Comparison of ENCODE assay signal across 24 mouse cellular contexts in the genomic region with DNA sequence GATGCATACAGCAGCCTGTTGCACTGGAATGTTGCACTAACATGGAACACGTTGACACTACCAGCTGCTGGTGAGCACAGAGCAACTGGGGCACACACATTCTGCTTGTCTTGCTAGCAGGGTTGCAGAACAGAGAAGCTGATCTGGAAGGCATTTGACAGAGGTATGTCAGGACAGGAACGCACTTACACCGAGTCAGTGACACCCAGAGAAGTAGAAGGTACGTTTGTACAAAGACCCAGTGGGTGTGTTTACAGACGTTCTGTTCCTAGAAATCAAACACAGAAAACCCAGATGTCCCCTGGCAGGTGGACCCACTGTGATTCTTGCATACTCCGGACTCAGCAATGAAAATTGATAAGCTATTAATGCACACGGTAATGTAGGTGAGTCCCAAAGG.
DNase-seq lines count a peak whose midpoint lies in the region; ATAC-seq lines count a peak whose summit lies in the region.
"Had no signal": no experiment of that assay in that cellular context is flagged by ENCODE, and none has a peak within 500 bp of the region (broad histone marks: within the 10 kb centered on the region; RNA-seq: fewer than 3 reads in every experiment).

No protein-coding gene starts in this region.

- H3K27ac ChIP-seq in liver, embryonic 11.5 days (ENCODE audit: low read depth, low read length): no peak overlapping the region
- H3K27ac ChIP-seq in midbrain, embryonic 11.5 days (ENCODE audit: low read depth, low read length): no peak overlapping the region
- H3K27ac ChIP-seq in midbrain, embryonic 13.5 days: no peak overlapping the region
- H3K27ac ChIP-seq: embryonic facial prominence, embryonic 10.5 days; embryonic facial prominence, embryonic 12.5 days; forebrain, embryonic 13.5 days; forebrain, embryonic 15.5 days had no signal

- DNase-seq in heart, adult 11 months: peak; percentile 75
- no peak for DNase-seq in heart, postnatal 10 days
- DNase-seq in liver: peak; percentile 1
- no peak for DNase-seq in liver, embryonic 11.5 days (ENCODE audit: low spot score)
- DNase-seq in midbrain, embryonic 11.5 days (ENCODE audit: low spot score, missing footprints): peak; percentile 54
- DNase-seq: adrenal gland, adult 8-10 months; adrenal gland, postnatal 14 days; adrenal gland, postnatal 36 days; B cell, adult 2 months; cerebellum, adult 11-12 months; cerebellum, adult 2 months; cerebellum, adult 9-10 months; cerebellum, postnatal 10 days; cerebellum, postnatal 25 days had no signal

- ATAC-seq in liver, embryonic 11.5 days (replicated peaks; ENCODE audit: low FRiP score): no peak
- ATAC-seq in midbrain, embryonic 11.5 days (ENCODE audit: low FRiP score): no peak
- no peak for ATAC-seq in midbrain, embryonic 13.5 days
- ATAC-seq: activated CD4-positive, CD25-positive, alpha-beta regulatory T cell, adult 4 months; CD4-positive, CD25-positive, alpha-beta regulatory T cell, adult 4 months; forebrain, embryonic 13.5 days; forebrain, embryonic 15.5 days; Patski had no signal

- intact Hi-C loops in heart, postnatal 10 days (cut with DNase I): no loop called here

- H3K27me3 ChIP-seq in liver, embryonic 11.5 days (replicated peaks; ENCODE audit: control insufficient read depth, insufficient read depth, low read length): no peaks in the 10 kb centered on the region
- H3K27me3 ChIP-seq in midbrain, embryonic 11.5 days (ENCODE audit: control insufficient read depth, insufficient read depth, low read length): no peaks in the 10 kb centered on the region
- no peaks in the 10 kb centered on the region for H3K27me3 ChIP-seq in midbrain, embryonic 13.5 days
- H3K27me3 ChIP-seq: CH12.LX; embryonic facial prominence, embryonic 12.5 days; forebrain, embryonic 15.5 days had no signal

- H3K9me3 ChIP-seq in liver, embryonic 11.5 days (ENCODE audit: control insufficient read depth, low read length): peaks cover 4% of the 10 kb centered on the region; the same call in 1 of the 2 replicates
- peaks cover 6% of the 10 kb centered on the region; the same call in 1 of the 2 replicates for H3K9me3 ChIP-seq in midbrain, embryonic 11.5 days (ENCODE audit: control insufficient read depth, low read length)
- 0 out of 2 replicates have a peak, but pooled peaks cover 6% of the 10 kb centered on the region for H3K9me3 ChIP-seq in midbrain, embryonic 13.5 days
- H3K9me3 ChIP-seq: embryonic facial prominence, embryonic 12.5 days; forebrain, embryonic 15.5 days had no signal

- H3K4me2 ChIP-seq in liver, embryonic 11.5 days: no peak overlapping the region
- H3K4me2 ChIP-seq in midbrain, embryonic 11.5 days: no peak overlapping the region
- H3K4me2 ChIP-seq in midbrain, embryonic 13.5 days (replicated peaks): no peak overlapping the region
- H3K4me2 ChIP-seq: embryonic facial prominence, embryonic 12.5 days; forebrain, embryonic 13.5 days; forebrain, embryonic 15.5 days had no signal

- no peaks in the 10 kb centered on the region for H3K36me3 ChIP-seq in liver, embryonic 11.5 days (ENCODE audit: control insufficient read depth, insufficient read depth, low read length)
- H3K36me3 ChIP-seq in midbrain, embryonic 11.5 days (ENCODE audit: control insufficient read depth, insufficient read depth, low read length): no peaks in the 10 kb centered on the region
- no peaks in the 10 kb centered on the region for H3K36me3 ChIP-seq in midbrain, embryonic 13.5 days
- H3K36me3 ChIP-seq: embryonic facial prominence, embryonic 10.5 days; embryonic facial prominence, embryonic 12.5 days; forebrain, embryonic 15.5 days; G1E had no signal

- WGBS in liver, embryonic 11.5 days: 74% methylated on average over 7 of the region's 7 CpGs
- 81% methylated on average over 7 of the region's 7 CpGs for WGBS in midbrain, embryonic 11.5 days
- 72% methylated on average over 7 of the region's 7 CpGs for WGBS in midbrain, embryonic 13.5 days

- H3K4me1 ChIP-seq in liver, embryonic 11.5 days (replicated peaks; ENCODE audit: control insufficient read depth, insufficient read depth, low read length): no peaks in the 10 kb centered on the region
- no peaks in the 10 kb centered on the region for H3K4me1 ChIP-seq in midbrain, embryonic 11.5 days (ENCODE audit: control insufficient read depth, insufficient read depth, low read length)
- 0 out of 2 replicates have a peak, but pooled peaks cover 7% of the 10 kb centered on the region for H3K4me1 ChIP-seq in midbrain, embryonic 13.5 days (replicated peaks)
- H3K4me1 ChIP-seq: embryonic facial prominence, embryonic 10.5 days; embryonic facial prominence, embryonic 12.5 days had no signal

- H3K4me3 ChIP-seq in liver, embryonic 11.5 days (ENCODE audit: low read depth, low read length): no peak overlapping the region
- H3K4me3 ChIP-seq in midbrain, embryonic 11.5 days (ENCODE audit: low read depth, low read length): no peak overlapping the region
- H3K4me3 ChIP-seq in midbrain, embryonic 13.5 days (replicated peaks): no peak overlapping the region
- H3K4me3 ChIP-seq: embryonic facial prominence, embryonic 10.5 days; embryonic facial prominence, embryonic 12.5 days; forebrain, embryonic 13.5 days; forebrain, embryonic 15.5 days had no signal

- no peak overlapping the region for H3K9ac ChIP-seq in liver, embryonic 11.5 days (ENCODE audit: low read depth, low read length)
- H3K9ac ChIP-seq in midbrain, embryonic 11.5 days (ENCODE audit: low read length): no peak overlapping the region
- no peak overlapping the region for H3K9ac ChIP-seq in midbrain, embryonic 13.5 days (replicated peaks)
- H3K9ac ChIP-seq: embryonic facial prominence, embryonic 12.5 days; forebrain, embryonic 13.5 days; forebrain, embryonic 15.5 days had no signal

Comparison
In these comparisons a context has a peak if more than half of its experiments do, and no peak if none do; other contexts are left out.
1. DNase-seq: peak in heart, adult 11 months (single experiment), liver (single experiment) and midbrain, embryonic 11.5 days (single experiment); none in heart, postnatal 10 days (0 of 2) and liver, embryonic 11.5 days (single experiment).